Mouse (Mus musculus) intestine, postnatal 0 days (tissue): ENCODE data around the gene Tab3. TPM values are rescaled to one million over a fixed set of nuclear protein-coding genes. Genes with fewer than 3 reads are reported as not detected.

Experiments
- ATAC-seq: fragments of 200-750 bp; cut with Nextera tagmentation; 2 replicates; pipeline ENCODE4 v1.8.0; 2017; ENCODE audit warnings: mild to moderate bottlenecking, moderate TSS enrichment, moderate library complexity
- H3K27ac ChIP-seq: fragments of 300-500 bp; sonication (generic); 2 replicates; pipeline ENCODE4 v1.5.1; 2014; ENCODE audit warnings: mild to moderate bottlenecking, low read depth, low read length, moderate library complexity
- H3K27me3 ChIP-seq: fragments of 300-500 bp; sonication (generic); replicated peaks from 2 replicates; pipeline ENCODE4 v1.6.1; 2014; ENCODE audit warnings: low read length, mixed read lengths; ENCODE audit not compliant: control insufficient read depth, insufficient read depth
- H3K36me3 ChIP-seq: fragments of 300-500 bp; sonication (generic); 2 replicates; pipeline ENCODE4 v1.6.1; 2014; ENCODE audit warnings: mild to moderate bottlenecking, moderate library complexity; ENCODE audit not compliant: control insufficient read depth, insufficient read depth
- H3K4me1 ChIP-seq: fragments of 300-500 bp; sonication (generic); replicated peaks from 2 replicates; pipeline ENCODE4 v1.6.1; 2014; ENCODE audit warnings: antibody characterized with exemption, low read length, mixed read lengths; ENCODE audit not compliant: control insufficient read depth, insufficient read depth
- H3K4me2 ChIP-seq: fragments of 300-500 bp; sonication (generic); replicated peaks from 2 replicates; pipeline ENCODE4 v1.6.1; 2014; ENCODE audit warnings: low read depth, mild to moderate bottlenecking, moderate library complexity
- H3K4me3 ChIP-seq: fragments of 300-500 bp; sonication (generic); 2 replicates; pipeline ENCODE4 v1.5.1; 2014; ENCODE audit warnings: low read depth, low read length
- H3K9ac ChIP-seq: fragments of 300-500 bp; sonication (generic); 2 replicates; pipeline ENCODE4 v1.6.1; 2014; ENCODE audit warnings: mild to moderate bottlenecking, low read depth, low read length
- H3K9me3 ChIP-seq: fragments of 300-500 bp; sonication (generic); 2 replicates; pipeline ENCODE4 v1.6.1; 2016; ENCODE audit warnings: mixed run types; ENCODE audit not compliant: control insufficient read depth
- CTCF ChIP-seq: sonication (generic); IDR thresholded peaks from 2 replicates; pipeline ENCODE4 v1.5.1; 2016; ENCODE audit warnings: low read depth, mild to moderate bottlenecking, control low read depth, antibody characterized with exemption, moderate library complexity
- WGBS: fragments of 180-500 bp; shearing (Covaris S2); extraction: QIAGEN DNeasy Blood & Tissue Kit; methylation state at CpG from one replicate; pipeline ENCODE4 v1.1.7; 2014; 5-methylcytosine and 5-hydroxymethylcytosine counted together
- polyA plus RNA-seq: library from polyadenylated mRNA; unstranded; fragments of >200 nt; fragmentation: Nextera tagmentation; extraction: Ambion mirVana; gene quantifications from 2 replicates; pipeline ENCODE4 v1.2.1, GENCODE M21; 2015

Gene Tab3
- polyA plus RNA-seq, result 5.0 and 5.4 TPM in 2 replicates

DNA sequence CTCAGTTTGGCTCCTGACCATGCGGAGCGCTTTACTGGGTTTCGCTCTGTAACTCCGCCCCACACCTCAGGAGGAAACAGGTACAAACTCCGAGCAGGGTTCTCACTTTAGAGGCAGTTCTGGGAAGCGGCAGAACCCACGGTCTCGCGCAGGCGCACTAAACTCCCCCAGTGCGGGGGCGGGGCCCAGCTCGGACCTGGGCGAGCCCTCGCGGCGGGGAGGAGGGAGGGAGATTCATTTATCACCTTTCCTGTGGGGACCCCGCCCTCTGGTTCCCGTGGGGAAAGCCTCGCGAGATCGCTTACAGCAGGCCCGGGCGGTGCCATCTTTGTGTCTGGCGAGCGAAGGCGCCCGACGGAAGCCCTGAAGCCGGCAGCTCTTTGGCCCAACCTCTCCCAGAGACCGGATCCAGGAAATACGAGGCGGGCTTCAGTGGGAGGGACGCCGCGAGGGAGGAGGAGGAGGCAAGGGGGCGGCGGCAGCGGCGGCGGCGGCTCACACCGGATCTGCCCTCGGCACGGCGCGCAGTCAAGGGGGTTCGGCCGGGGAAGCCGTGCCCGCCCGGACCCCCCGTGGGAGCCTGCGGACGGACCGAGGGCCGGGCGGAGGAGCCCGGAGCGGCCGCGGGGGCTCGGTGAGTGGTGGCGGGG lies at the start of gene Tab3:
Gene Tab3 (plus strand): TSS at position 491 of the 650 bp plus-strand sequence.
- peak; percentile 99 for ATAC-seq
- 20% methylated on average over 56 of the region's 64 CpGs for WGBS

DNA sequence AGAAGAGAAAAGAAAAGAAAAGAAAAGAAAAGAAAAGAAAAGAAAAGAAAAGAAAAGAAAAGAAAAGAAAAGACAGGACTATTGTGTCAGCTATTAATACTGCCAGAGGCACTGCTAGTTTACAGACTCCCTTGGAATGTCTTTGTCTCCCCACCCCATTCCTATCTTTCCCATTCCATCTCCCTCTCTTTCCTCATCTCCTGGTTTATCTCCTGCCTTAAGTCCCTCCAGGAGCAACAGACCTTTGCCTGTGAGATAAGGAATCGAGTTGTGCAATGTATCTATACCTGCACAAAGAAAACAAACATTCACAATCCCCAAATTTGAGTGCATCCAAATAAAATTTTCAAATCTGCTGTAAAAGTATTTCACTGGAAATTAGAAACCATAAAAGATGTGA lies 48.3 kb upstream of the Tab3 start:
- TF ChIP-seq CTCF, result no peak
- no peak for ATAC-seq
- Histone ChIP-seq H3K4me2 (no peak overlapping the region), H3K36me3 (no peaks in the 10 kb centered on the region), H3K4me1 (no peaks in the 10 kb centered on the region), H3K9ac (no peak overlapping the region), H3K9me3 (no peaks in the 10 kb centered on the region), H3K4me3 (no peak overlapping the region), H3K27ac (no peak overlapping the region), H3K27me3 (no peaks in the 10 kb centered on the region)
- 15% methylated on average over 1 of the region's 1 CpGs for WGBS

More for the DNA sequence above, at the start of gene Tab3:
- H3K9me3 ChIP-seq, result no peaks in the 10 kb centered on the region
- H3K4me1 ChIP-seq, result no peaks in the 10 kb centered on the region
- H3K4me2 ChIP-seq, result peak within 1 kb of the TSS; percentile 60
- H3K4me3 ChIP-seq, result peak within 1 kb of the TSS; percentile 78
- peak within 1 kb of the TSS; percentile 82 for H3K9ac ChIP-seq
- TF ChIP-seq CTCF, result no peak
- peak within 1 kb of the TSS; percentile 81 for H3K27ac ChIP-seq
- H3K27me3 ChIP-seq, result no peaks in the 10 kb centered on the region
- no peaks in the 10 kb centered on the region for H3K36me3 ChIP-seq

DNA sequence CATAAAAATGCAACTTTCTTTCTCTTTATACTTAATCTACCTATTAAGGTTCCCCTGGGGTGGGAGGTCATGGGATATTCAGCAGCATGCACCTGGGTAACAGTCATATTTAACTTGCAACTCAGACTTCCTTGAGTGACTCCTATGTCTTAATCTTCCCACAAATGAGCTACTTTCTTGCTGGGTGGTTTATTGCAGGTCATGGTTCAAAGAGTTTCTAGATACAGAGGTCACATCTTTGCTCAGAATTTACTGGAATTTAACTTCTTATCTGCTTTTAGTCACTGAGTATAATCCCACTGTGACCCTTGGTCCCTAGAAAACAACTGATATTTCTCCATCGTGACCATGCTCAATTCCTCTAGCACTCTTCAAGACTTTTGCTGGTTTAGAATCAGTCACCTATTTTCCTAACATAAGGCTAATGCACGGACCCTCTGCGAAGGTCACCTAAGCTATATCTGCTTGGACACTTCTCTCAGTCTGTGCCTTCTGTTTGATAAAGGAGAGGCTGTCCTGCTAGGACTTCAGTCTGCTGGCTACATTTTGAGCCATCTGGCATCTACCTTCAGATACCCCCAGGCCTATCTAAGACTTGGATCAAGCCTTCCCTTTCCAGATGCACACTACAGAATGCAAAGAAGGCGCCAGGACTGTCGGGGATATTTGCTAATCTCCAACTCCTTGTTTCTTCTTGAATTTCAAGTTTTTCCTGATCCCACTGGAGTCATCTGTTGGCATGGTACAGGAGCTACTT lies 47.4 kb upstream of the Tab3 start:
- Histone ChIP-seq H3K4me2 (no peak overlapping the region), H3K4me3 (no peak overlapping the region), H3K27me3 (no peaks in the 10 kb centered on the region), H3K4me1 (no peaks in the 10 kb centered on the region), H3K9me3 (no peaks in the 10 kb centered on the region), H3K36me3 (no peaks in the 10 kb centered on the region), H3K27ac (peak overlapping the region; percentile 60; the same call in 1 of the 2 replicates), H3K9ac (no peak overlapping the region)
- 33% methylated on average over 5 of the region's 5 CpGs for WGBS
- no peak for TF ChIP-seq CTCF
- ATAC-seq, result peak; percentile 97

DNA sequence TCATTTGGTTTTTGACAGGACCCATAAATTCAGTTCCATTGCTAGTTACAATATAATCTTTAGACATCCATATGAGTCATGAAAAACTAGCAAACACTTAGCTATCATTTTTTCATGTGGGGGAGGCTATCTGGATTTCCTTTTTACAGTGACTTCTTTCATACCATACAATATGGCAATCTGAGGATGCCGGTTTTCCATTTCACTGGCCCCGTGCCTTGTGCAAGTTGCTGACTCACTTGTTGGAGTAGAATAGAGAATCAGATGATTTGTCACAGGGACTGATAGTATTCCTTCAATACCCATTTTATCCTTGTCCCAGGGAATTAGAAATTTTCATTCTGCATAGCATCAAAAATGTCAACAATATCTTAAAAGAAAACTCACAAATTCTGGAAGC lies 14.9 kb upstream of the Tab3 start:
- Histone ChIP-seq H3K4me1 (no peaks in the 10 kb centered on the region), H3K4me3 (no peak overlapping the region), H3K4me2 (no peak overlapping the region), H3K27me3 (no peaks in the 10 kb centered on the region), H3K9ac (no peak overlapping the region), H3K27ac (no peak overlapping the region), H3K36me3 (no peaks in the 10 kb centered on the region), H3K9me3 (no peaks in the 10 kb centered on the region)
- TF ChIP-seq CTCF, result no peak
- 86% methylated on average over 2 of the region's 2 CpGs for WGBS
- ATAC-seq, result no peak

DNA sequence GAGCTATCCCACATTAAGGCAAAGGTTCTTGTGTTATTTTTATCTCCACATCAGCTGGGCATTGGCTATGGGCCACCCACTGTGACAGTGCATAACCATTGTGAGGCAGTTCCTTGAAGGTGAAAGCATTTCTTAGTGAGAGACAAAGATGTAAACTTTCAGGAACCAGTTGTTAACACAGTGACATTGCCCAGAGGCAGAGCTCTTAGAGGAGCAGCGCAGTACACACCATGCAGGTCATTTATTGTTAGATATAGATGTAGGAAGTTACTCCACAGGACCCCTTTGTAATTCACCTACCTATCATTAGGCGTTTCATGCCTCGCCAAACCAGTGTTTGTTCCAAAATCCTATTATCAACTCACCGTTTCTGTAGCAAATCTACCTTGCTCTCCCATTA lies 7.6 kb upstream of the Tab3 start:
- H3K4me1 ChIP-seq, result no peaks in the 10 kb centered on the region
- no peaks in the 10 kb centered on the region for H3K36me3 ChIP-seq
- no peak overlapping the region for H3K4me3 ChIP-seq
- no peak overlapping the region for H3K4me2 ChIP-seq
- H3K27me3 ChIP-seq, result no peaks in the 10 kb centered on the region
- 71% methylated on average over 4 of the region's 4 CpGs for WGBS
- H3K9me3 ChIP-seq, result no peaks in the 10 kb centered on the region
- no peak overlapping the region for H3K9ac ChIP-seq
- H3K27ac ChIP-seq, result no peak overlapping the region
- no peak for TF ChIP-seq CTCF
- ATAC-seq, result no peak

DNA sequence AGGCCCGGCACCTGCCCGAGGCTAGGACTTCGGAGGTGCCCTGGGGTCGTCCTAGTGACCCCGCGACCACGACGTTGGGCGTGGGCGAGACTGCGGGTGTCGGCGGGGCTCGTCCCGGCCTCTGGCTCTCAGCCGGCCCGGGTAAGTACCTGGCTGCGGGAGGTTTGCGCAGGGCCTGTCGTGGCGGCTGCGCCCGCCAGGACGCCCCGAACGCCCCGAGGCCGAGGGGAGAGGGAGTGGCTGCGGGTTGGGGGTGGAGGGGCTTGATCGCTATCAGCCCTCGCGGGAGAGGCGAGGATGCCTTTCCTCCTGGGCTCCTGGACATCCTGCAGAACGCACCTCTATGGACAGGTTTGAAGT lies 340 bp downstream of the Tab3 start:
- 10% methylated on average over 33 of the region's 34 CpGs for WGBS
- Histone ChIP-seq H3K9me3 (no peaks in the 10 kb centered on the region), H3K4me1 (no peaks in the 10 kb centered on the region), H3K4me3 (peak overlapping the region; percentile 78), H3K9ac (peak overlapping the region; percentile 82), H3K4me2 (peak overlapping the region; percentile 60), H3K27ac (peak overlapping the region; percentile 81), H3K27me3 (no peaks in the 10 kb centered on the region), H3K36me3 (no peaks in the 10 kb centered on the region)
- 0 out of 2 replicates have a peak, but pooled peaks have one; percentile 9 for TF ChIP-seq CTCF
- ATAC-seq, result peak; percentile 50
